Mouse (Mus musculus) MEL-GATA-1-ER (cell line): ENCODE data around the gene Agap2.
"Not testable (repeated sequence)": the region's sequence is repeated elsewhere in the genome, so short reads cannot be mapped to it uniquely, and the experiment has no call there.

ENCODE experiments used
- DNase-seq: peaks from one replicate; pipeline ENCODE4 v3.0.0-alpha.2; 2012; ENCODE audit warnings: low read depth; ENCODE audit errors: extremely low read depth

The Agap2 gene

DNA sequence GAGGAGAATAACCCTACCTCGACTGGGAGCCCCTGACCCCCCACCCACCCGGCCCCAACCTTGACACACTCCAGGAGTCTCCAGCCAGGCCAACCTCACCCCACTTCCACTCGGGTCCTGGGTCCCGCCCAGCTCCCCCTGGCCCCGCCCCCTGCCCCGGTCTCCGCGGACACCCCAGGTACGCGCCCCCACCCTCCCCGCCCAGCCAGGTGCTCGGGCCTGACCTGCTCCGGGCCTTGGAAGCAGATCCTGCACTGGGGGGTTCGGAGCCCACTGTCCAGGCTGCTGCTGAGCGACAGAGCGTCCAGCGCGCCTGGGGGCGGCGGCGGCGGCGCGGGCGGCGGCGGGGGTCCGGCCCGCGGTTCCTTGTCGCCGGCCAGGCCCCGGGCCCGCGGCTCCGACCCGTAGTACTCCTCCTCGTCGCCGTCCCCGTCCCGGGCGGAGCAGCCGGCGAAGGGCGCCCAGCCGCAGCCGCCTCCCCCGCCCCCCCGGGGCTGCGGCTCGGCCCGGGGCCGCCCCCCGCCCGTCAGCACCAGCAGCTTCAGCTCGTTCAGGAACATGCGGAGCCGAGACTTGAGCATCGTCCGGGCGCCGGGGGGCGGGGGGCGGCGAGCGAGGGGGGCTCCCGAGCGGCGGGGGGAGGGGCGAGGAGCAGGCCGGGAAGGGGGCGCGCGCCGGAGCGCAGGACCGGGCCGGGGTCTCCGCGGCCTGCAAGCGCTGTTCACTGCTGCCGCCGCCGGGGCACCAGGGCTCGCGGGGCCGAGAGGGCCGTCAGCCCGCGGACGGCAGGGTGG is 15.7 kb upstream of the Agap2 start:
- DNase-seq: no peak

DNA sequence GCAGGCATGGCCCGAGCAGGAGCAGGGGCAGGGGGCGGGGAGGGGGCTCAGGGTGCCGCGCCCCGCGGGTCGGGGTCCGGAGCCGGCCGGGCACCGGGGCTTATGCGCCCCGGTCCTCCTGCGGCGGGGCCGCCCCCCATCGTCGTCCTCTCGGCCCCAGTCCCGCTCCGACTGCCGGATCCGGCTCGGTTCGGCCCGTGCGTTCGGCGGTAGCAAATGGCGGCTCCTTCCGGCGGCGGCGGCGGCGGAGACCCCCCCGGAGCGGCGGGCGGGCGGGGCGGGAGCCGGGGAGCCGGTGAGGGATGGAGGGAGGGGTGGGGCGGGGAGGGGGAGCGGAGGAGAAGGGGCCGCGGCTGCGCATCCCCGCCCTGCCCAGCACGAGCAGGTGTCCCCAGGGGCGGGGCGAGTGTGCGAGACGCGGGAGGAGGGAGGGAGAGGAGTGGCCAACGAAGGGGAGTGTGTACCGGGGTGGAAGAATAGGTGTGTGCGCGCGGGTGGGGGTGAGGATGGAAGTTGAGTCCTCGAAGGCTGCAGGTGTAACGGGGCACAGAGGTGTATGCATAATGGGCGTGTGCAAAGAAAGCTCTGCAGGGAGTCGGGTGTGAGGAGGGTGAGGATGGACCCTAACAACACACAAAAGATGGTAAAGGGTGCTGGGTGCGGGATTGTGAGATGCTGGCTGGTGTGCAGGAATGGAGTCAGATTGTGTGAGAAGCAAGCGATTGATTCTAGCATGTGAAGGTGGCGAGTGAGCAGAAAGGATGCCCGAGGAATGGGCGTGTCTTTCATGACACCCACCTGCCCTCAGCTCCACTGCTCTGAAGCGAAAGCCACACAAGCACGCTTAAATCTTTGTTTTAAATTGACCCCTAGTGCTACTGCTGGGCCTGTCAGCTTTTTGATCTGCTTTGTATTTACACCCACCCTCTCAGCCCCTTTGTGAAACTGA is 14.8 kb upstream of the Agap2 start, which contains the start of gene March9:
March9 (minus strand) TSS at position 217 of the 949 bp plus-strand sequence.
- no peak for DNase-seq

DNA sequence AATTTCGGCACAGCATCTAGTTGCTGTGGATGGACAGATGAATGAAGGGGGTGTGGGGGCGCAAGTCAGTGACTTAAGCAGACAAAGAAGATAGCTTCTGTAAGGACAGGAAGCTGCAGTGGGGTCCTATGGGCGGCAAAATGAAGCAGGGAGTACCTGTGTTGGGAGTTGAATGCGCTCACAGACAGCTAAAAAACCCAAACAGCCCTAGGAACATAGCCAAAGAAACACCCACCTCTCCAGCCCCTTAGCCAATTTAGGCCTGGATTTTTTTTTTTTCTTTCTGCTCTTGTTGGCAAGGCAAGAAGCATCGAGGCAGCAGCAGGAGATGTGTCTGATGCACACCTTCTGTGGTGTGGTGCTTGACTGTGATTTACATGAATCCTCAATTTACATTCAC is 14.0 kb upstream of the Agap2 start:
- no peak for DNase-seq

GRCm38 (mm10) chr10:127061513-127061912 is 13.6 kb upstream of the Agap2 start:
- DNase-seq: no peak

DNA sequence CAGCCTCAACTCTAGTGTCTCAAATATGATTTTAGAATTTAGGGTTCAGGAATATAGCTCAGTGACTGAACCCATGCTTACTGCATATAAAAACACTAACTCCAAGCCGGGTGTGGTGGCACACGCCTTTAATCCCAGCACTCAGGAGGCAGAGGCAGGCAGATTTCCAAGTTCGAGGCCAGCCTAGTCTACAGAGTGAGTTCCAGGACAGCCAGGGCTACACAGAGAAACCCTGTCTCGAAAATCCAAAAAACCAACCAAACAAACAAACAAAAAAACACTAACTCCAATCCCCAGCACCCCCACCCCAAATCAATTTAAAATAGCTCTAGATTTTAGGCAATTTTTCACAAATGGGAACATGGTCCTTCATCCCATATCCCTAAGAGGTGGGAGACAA is 13.0 kb upstream of the Agap2 start:
- DNase-seq: not testable (repeated sequence)

DNA sequence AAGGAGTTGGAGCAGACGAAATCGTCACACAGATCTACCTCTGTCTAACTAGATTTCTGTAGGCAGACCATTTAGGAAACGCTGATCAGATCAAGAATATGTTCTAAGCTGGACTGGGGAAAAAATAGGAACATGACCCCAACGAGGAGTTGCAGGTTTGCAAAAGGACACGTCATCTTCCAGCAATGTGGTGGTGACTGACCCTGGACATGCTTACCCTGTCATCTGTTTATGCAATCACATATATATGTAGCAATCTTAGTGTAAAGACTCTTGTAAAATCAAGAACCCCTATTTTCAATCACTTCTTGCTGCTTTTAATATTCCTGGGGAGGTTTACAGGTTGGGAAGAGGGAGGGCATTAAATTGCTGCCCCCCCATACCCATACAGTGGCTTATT is 12.6 kb upstream of the Agap2 start:
- no peak for DNase-seq

DNA sequence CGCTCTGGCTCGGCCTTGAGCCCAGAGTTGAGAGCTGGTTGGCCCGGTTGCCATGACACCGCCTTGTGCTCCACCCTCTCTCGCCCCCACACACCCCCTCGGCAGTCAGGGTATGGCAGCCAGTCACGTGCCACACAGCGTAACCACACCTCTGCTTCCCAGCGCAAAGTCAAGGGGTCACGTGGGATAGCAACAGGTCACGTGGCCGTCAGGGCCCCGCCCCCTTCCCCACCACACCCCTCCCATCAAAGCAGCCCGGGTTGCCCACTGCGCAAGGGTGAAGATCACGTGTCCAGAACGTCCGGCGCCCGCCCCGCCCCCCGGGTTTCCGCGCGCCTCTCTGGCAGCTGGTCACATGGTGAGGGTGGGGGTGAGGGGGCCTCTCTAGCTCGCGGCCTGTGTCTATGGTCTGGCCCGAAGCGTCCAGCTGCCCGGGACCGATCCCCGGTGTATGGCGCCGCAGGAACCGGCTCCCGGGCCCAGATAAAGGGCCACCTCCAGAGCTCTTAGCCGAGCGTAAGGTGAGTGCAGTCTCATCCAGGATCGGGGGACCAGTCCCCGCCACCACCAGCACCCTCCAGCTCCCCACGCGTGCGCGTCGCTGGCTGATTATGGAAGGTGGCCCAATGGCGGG is 11.7 kb upstream of the Agap2 start, which contains the start of gene Cdk4:
Cdk4 (plus strand) TSS at position 296 of the 634 bp plus-strand sequence.
- peak; percentile 92 for DNase-seq

- no peak for DNase-seq
Measured at GRCm38 (mm10) chr10:127063913-127064870, 10.9 kb upstream of the Agap2 start.

DNA sequence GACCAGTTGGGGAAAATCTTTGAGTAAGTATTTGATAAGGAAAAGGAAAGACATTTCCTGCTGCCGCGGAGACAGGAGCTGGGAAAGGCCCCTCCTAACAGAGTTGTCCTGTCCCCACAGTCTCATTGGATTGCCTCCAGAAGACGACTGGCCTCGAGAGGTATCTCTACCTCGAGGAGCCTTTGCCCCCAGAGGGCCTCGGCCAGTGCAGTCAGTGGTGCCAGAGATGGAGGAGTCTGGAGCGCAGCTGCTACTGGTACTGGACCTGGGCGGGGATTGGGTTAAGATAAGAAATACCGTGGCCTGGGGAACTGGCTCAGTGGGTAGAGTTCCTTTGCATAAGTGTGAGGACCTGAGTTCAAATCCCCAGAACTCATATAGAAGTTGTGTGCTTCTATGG is 9.1 kb upstream of the Agap2 start:
- no peak for DNase-seq

DNA sequence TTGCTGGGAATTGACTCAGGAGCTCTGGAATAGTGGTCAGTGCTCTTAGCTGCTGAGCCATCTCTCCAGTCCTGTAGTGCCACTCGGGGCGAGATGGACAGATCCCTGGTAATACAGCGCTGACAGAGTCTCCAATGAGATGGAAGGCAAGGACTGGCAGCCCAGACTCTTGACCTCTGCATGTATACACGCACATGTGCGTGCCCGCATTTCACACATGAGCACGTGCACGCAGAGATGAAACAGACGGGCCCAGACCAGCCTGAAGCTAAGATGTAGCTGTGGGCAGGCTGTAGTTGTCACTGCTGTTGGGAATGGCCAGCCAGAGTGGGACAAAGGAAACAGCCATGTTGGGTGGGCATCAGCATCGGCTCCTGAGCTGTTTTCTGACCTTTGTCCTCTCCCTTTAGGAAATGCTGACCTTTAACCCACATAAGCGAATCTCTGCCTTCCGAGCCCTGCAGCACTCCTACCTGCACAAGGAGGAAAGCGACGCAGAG is 8.5 kb upstream of the Agap2 start:
- DNase-seq: no peak

- no peak for DNase-seq
Measured at GRCm38 (mm10) chr10:127068360-127069038, 6.6 kb upstream of the Agap2 start.

GRCm38 (mm10) chr10:127069281-127070189 is 5.5 kb upstream of the Agap2 start:
- no peak for DNase-seq

- DNase-seq: peak; percentile 98
Measured at GRCm38 (mm10) chr10:127070190-127071121, 4.6 kb upstream of the Agap2 start, which contains the start of gene Tspan31. Tspan31 (minus strand) TSS chr10:127070264.

DNA sequence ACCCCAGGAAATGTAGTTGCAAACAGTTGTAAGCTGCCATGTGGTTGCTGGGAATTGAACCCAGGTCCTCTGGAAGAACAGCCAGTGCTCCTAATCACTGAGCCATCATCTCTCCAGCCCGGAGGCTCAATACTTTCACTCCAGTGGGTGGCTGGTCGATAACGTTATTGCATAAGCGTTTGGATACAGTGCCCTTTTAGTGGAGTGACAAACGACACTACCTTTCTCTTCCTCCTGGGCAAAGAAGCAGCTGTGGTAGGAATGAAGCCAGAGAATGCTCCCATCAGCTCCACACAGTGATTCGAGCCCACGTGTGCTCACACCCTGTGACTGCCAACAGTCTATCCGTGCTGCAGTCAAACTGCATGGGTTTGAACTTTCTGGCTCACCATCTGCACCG is 3.9 kb upstream of the Agap2 start:
- no peak for DNase-seq

DNA sequence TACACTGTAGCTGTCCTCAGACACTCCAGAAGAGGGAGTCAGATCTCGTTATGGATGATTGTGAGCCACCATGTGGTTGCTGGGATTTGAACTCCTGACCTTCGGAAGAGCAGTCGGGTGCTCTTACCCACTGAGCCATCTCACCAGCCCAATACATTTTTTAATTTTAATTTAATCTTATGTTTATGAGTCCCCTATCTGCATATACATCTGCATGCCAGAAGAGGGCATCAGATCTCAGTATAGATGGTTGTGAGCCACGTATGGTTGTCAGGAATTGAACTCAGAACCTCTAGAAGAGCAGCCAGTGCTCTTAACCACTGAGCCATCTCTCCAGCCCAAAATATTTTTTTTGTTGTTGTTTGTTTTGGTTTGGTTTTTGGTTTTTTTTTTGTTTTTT is 2.8 kb upstream of the Agap2 start:
- not testable (repeated sequence) for DNase-seq

DNA sequence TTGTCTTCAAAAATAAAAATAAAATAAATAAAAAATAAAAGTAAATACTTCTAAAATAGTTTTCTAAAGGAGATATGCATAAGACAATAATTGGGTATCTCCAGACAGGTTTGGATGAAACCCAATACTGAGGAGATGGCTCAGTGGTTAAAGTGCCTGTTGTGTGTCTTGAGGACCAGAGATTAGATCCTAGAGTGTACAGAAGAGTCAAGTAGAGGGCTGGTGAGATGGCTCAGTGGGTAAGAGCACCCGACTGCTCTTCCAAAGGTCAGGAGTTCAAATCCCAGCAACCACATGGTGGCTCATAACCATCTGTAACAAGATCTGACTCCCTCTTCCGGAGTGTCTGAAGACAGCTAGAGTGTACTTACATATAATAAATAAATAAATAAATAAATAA is 2.1 kb upstream of the Agap2 start:
- DNase-seq: not testable (repeated sequence)

- no peak for DNase-seq
Measured at GRCm38 (mm10) chr10:127073981-127074380, 1.1 kb upstream of the Agap2 start.
